Mouse (Mus musculus): ENCODE data around the gene Trpm3.
"Not testable (repeated sequence)": the region's sequence is repeated elsewhere in the genome, so short reads cannot be mapped to it uniquely, and the experiment has no call there.

Gene Trpm3

GRCm38 (mm10) chr19:22977508-22977907 lies 838.7 kb downstream of the Trpm3 start:
- DNase-seq (ENCODE audit: low spot score) = no peak

- DNase-seq (ENCODE audit: low spot score) = no peak
Measured at GRCm38 (mm10) chr19:22978763-22979162, 839.9 kb downstream of the Trpm3 start.

- DNase-seq (ENCODE audit: low spot score) = no peak
Measured at GRCm38 (mm10) chr19:22979191-22979590, 840.3 kb downstream of the Trpm3 start.

GRCm38 (mm10) chr19:22987914-22988313 lies 849.1 kb downstream of the Trpm3 start:
- DNase-seq (ENCODE audit: low spot score) = no peak

GRCm38 (mm10) chr19:22993946-22994345 lies 855.1 kb downstream of the Trpm3 start:
- no peak for DNase-seq (ENCODE audit: low spot score)

- DNase-seq (ENCODE audit: low spot score) = no peak
Measured at GRCm38 (mm10) chr19:22994531-22994930, 855.7 kb downstream of the Trpm3 start.

- no peak for DNase-seq (ENCODE audit: low spot score)
Measured at GRCm38 (mm10) chr19:23000293-23000692, 861.4 kb downstream of the Trpm3 start.

- DNase-seq (ENCODE audit: low spot score) = no peak
Measured at GRCm38 (mm10) chr19:23003861-23004260, 865.0 kb downstream of the Trpm3 start.

GRCm38 (mm10) chr19:23005851-23006250 lies 867.0 kb downstream of the Trpm3 start:
- no peak for DNase-seq (ENCODE audit: low spot score)

- DNase-seq (ENCODE audit: low spot score) = peak; percentile 35
Measured at GRCm38 (mm10) chr19:23006517-23007273, 867.8 kb downstream of the Trpm3 start.

GRCm38 (mm10) chr19:23013695-23014094 lies 874.8 kb downstream of the Trpm3 start:
- DNase-seq (ENCODE audit: low spot score) = no peak

GRCm38 (mm10) chr19:23015516-23015915 lies 876.7 kb downstream of the Trpm3 start:
- no peak for DNase-seq (ENCODE audit: low spot score)

GRCm38 (mm10) chr19:23018186-23018727 lies 879.4 kb downstream of the Trpm3 start:
- no peak for DNase-seq (ENCODE audit: low spot score)

- no peak for DNase-seq (ENCODE audit: low spot score)
Measured at GRCm38 (mm10) chr19:23022902-23023301, 884.1 kb downstream of the Trpm3 start.

GRCm38 (mm10) chr19:23023316-23023960 lies 884.6 kb downstream of the Trpm3 start:
- no peak for DNase-seq (ENCODE audit: low spot score)

- DNase-seq (ENCODE audit: low spot score) = no peak
Measured at GRCm38 (mm10) chr19:23024821-23025220, 886.0 kb downstream of the Trpm3 start.

GRCm38 (mm10) chr19:23026427-23026826 lies 887.6 kb downstream of the Trpm3 start:
- no peak for DNase-seq (ENCODE audit: low spot score)

- DNase-seq (ENCODE audit: low spot score) = no peak
Measured at GRCm38 (mm10) chr19:23028283-23028682, 889.4 kb downstream of the Trpm3 start.

GRCm38 (mm10) chr19:23033343-23033742 lies 894.5 kb downstream of the Trpm3 start:
- not testable (repeated sequence) for DNase-seq (ENCODE audit: low spot score)

- DNase-seq (ENCODE audit: low spot score) = no peak
Measured at GRCm38 (mm10) chr19:23034117-23034516, 895.3 kb downstream of the Trpm3 start.

- DNase-seq (ENCODE audit: low spot score) = peak; percentile 54
Measured at GRCm38 (mm10) chr19:23034933-23035332, 896.1 kb downstream of the Trpm3 start.

- DNase-seq (ENCODE audit: low spot score) = no peak
Measured at GRCm38 (mm10) chr19:23035786-23036185, 896.9 kb downstream of the Trpm3 start.

- no peak for DNase-seq (ENCODE audit: low spot score)
Measured at GRCm38 (mm10) chr19:23036782-23037477, 898.1 kb downstream of the Trpm3 start.
